Mouse (Mus musculus): ENCODE results near the gene Nat9. TPM values are rescaled to one million over a fixed set of nuclear protein-coding genes. Genes with fewer than 3 reads are reported as not detected.
A peak's percentile ranks its signal among the peaks of the same experiment; 100 is the strongest.

The Nat9 gene
- 19.1 and 19.9 TPM in 2 replicates for polyA plus RNA-seq (2014; fragmentation: Nextera tagmentation; extraction: Ambion mirVana)

DNA sequence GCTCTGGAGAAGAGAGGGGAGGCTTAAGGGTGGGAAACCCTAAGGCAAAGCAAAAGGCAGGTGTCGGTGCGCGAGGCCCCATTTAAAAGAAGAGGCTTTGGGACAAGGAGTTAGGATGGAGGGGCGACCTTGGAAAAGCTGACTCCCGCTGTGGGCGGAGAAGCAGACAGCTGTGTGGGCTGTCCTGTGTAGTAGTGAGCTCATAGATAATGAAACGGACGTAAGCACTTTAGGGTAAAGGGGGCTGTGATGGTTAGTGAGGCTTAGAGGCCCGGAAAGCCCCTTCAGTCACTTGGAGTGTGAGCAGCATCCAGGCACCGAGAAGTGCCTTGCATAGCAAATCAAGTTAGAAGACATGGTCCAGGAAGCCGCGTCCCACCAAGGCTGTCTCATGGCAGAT is at the start of gene Nat9:
Nat9 (minus strand) TSS at position 167 of the 400 bp plus-strand sequence.
- peak within 1 kb of the TSS; percentile 72 for H3K9ac ChIP-seq (replicated peaks; ENCODE audit: low read depth, low read length)
- H3K36me3 ChIP-seq (ENCODE audit: control insufficient read depth, insufficient read depth, low read length), result no peaks in the 10 kb centered on the region
- H3K4me3 ChIP-seq (ENCODE audit: low read depth, low read length), result peak within 1 kb of the TSS; percentile 60
- peak within 1 kb of the TSS; percentile 95 for H3K4me2 ChIP-seq (ENCODE audit: low read depth, low read length)
- peak within 1 kb of the TSS; percentile 81 for H3K27ac ChIP-seq (ENCODE audit: low read depth, low read length)
- peak; percentile 47 for ATAC-seq (ENCODE audit: low read depth)
- 10% methylated on average over 12 of the region's 12 CpGs for WGBS
- no peaks in the 10 kb centered on the region for H3K27me3 ChIP-seq (ENCODE audit: control insufficient read depth, insufficient read depth, low read length)
- no peaks in the 10 kb centered on the region for H3K9me3 ChIP-seq (ENCODE audit: control insufficient read depth, low read length)
- peaks cover 10% of the 10 kb centered on the region for H3K4me1 ChIP-seq (ENCODE audit: control insufficient read depth, insufficient read depth, low read length)

DNA sequence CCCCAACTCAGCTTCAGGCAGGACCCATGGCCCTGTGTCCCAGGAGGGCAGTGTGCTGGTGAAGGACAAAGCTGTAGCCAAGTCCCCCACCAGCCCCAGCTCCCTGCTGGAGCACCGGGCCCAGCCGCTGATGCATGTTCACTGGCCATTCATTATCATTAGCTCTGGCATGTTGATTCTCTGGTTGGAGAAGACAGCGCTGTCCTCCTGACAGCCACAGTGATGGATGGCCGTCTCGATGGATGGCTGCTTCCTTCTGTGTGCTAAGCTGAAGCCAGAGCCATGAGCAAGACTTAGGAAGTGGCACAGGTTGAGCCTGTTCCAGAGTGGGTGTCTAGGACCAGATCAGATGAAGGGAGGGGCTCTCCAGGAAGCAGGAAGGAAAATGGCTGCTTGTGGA is 48.9 kb upstream of the Nat9 start:
- Histone ChIP-seq H3K27me3 (ENCODE audit: control insufficient read depth, insufficient read depth, low read length) (no peaks in the 10 kb centered on the region), H3K36me3 (ENCODE audit: control insufficient read depth, insufficient read depth, low read length) (no peaks in the 10 kb centered on the region), H3K4me1 (ENCODE audit: control insufficient read depth, insufficient read depth, low read length) (peaks cover 45% of the 10 kb centered on the region), H3K27ac (ENCODE audit: low read depth, low read length) (peak overlapping the region; percentile 44), H3K4me2 (ENCODE audit: low read depth, low read length) (no peak overlapping the region), H3K9me3 (ENCODE audit: control insufficient read depth, low read length) (no peaks in the 10 kb centered on the region), H3K9ac (replicated peaks; ENCODE audit: low read depth, low read length) (no peak overlapping the region), H3K4me3 (ENCODE audit: low read depth, low read length) (no peak overlapping the region)
- peak; percentile 39; the same call in 1 of the 2 replicates for ATAC-seq (ENCODE audit: low read depth)
- WGBS, result 4% methylated on average over 5 of the region's 5 CpGs

DNA sequence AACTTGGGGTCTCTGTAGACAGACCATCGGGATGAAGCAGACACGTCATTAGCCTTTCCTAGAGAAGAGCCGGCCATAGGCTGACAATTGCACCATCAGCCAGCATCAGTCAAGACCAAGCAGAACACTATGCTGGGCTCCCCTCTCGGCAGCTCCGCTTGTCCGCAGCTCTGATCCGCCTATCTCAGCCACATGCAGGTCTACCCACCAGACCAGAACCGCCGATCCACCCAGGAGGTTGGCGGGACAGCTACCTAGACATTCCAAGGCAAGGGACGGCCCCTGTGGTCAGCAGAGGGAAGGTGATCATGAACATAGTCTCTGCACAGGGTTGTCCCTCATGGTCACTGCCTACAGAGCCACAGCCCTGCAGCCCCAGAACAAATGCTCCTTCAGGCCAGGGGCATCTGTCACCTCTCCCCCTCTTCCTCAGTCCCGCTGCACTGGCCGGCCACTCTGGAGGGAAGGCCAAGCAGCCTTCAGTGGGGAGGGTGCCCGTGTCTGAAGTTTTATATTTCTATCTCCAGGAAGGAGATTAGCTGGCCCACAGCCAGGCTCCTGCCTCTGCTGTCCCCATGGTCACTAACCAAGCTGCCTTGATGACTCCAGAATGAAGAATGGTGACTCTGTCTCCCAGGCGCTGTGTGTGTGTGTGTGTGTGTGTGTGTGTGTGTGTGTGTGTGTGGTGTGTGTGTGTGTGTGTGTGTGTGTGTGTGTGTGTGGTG is 46.8 kb upstream of the Nat9 start:
- no peak overlapping the region for H3K4me2 ChIP-seq (ENCODE audit: low read depth, low read length)
- peaks cover 46% of the 10 kb centered on the region for H3K4me1 ChIP-seq (ENCODE audit: control insufficient read depth, insufficient read depth, low read length)
- H3K4me3 ChIP-seq (ENCODE audit: low read depth, low read length), result no peak overlapping the region
- H3K9me3 ChIP-seq (ENCODE audit: control insufficient read depth, low read length), result no peaks in the 10 kb centered on the region
- no peaks in the 10 kb centered on the region for H3K36me3 ChIP-seq (ENCODE audit: control insufficient read depth, insufficient read depth, low read length)
- WGBS, result 81% methylated on average over 14 of the region's 15 CpGs
- H3K27me3 ChIP-seq (ENCODE audit: control insufficient read depth, insufficient read depth, low read length), result no peaks in the 10 kb centered on the region
- H3K9ac ChIP-seq (replicated peaks; ENCODE audit: low read depth, low read length), result no peak overlapping the region
- no peak for ATAC-seq (ENCODE audit: low read depth)
- no peak overlapping the region for H3K27ac ChIP-seq (ENCODE audit: low read depth, low read length)

DNA sequence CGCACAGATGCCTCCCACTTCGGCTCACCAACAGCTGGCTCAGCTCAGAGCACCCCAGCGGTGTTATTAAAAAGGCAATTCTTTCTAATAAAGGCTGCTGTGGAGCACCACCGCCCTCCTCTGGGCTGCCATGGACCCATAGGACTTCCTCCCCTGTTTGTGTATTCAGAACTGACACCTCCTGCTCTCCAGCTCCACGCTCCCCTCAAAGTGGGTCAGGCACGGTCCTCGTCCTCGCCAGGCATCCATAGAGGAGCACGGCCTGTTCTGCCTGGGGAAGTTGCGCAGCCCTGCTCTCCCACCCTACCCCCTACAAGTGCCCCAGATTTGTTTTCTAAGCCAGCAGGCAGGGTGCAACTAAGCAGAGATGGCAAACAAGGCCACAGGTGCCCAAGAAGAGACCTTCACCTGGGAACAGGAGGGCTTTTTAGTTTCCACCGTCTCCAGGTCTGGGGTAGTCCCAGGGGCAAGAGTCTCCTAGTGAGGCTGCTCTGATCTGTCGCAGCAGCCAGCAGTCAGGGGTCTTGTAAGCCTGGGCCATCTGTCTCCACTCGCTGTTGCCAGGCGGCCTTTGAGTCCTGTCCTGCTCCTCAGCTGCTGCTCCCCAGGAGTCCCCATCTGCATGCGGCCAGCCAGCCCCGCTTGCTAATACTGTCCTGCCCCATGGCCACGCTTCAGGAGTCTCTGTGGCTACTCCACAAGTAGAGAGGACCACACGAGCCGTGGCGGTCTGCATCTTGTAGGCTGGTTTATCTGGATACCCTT is 46.0 kb upstream of the Nat9 start:
- Histone ChIP-seq H3K4me2 (ENCODE audit: low read depth, low read length) (no peak overlapping the region), H3K9ac (replicated peaks; ENCODE audit: low read depth, low read length) (no peak overlapping the region), H3K27me3 (ENCODE audit: control insufficient read depth, insufficient read depth, low read length) (no peaks in the 10 kb centered on the region), H3K4me1 (ENCODE audit: control insufficient read depth, insufficient read depth, low read length) (peaks cover 46% of the 10 kb centered on the region), H3K27ac (ENCODE audit: low read depth, low read length) (no peak overlapping the region), H3K9me3 (ENCODE audit: control insufficient read depth, low read length) (no peaks in the 10 kb centered on the region), H3K36me3 (ENCODE audit: control insufficient read depth, insufficient read depth, low read length) (no peaks in the 10 kb centered on the region), H3K4me3 (ENCODE audit: low read depth, low read length) (no peak overlapping the region)
- 33% methylated on average over 20 of the region's 20 CpGs for WGBS
- no peak for ATAC-seq (ENCODE audit: low read depth)

DNA sequence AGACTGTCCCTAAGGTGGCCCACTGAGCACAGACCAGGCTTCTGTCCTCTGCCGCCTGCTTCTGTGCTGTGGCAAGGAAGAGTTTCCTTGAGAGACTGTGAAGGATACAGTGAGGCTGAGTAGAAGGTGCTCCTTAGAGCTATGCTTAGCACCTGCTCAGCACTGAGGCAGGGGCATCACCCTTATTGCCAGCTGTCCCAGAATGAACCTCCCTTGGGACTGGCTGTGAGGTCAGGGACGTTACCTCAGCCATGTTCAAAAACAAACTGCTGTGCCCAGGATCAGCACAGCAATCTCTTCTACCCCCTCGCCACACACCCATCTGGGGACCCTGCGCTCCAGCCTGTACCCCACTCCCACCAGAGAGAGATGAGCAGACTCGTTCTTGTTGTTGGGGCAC is 45.2 kb upstream of the Nat9 start:
- Histone ChIP-seq H3K4me3 (ENCODE audit: low read depth, low read length) (no peak overlapping the region), H3K27me3 (ENCODE audit: control insufficient read depth, insufficient read depth, low read length) (no peaks in the 10 kb centered on the region), H3K4me1 (ENCODE audit: control insufficient read depth, insufficient read depth, low read length) (peaks cover 47% of the 10 kb centered on the region), H3K4me2 (ENCODE audit: low read depth, low read length) (no peak overlapping the region), H3K27ac (ENCODE audit: low read depth, low read length) (no peak overlapping the region), H3K9ac (replicated peaks; ENCODE audit: low read depth, low read length) (no peak overlapping the region), H3K9me3 (ENCODE audit: control insufficient read depth, low read length) (no peaks in the 10 kb centered on the region), H3K36me3 (ENCODE audit: control insufficient read depth, insufficient read depth, low read length) (no peaks in the 10 kb centered on the region)
- 80% methylated on average over 5 of the region's 5 CpGs for WGBS
- ATAC-seq (ENCODE audit: low read depth), result no peak

DNA sequence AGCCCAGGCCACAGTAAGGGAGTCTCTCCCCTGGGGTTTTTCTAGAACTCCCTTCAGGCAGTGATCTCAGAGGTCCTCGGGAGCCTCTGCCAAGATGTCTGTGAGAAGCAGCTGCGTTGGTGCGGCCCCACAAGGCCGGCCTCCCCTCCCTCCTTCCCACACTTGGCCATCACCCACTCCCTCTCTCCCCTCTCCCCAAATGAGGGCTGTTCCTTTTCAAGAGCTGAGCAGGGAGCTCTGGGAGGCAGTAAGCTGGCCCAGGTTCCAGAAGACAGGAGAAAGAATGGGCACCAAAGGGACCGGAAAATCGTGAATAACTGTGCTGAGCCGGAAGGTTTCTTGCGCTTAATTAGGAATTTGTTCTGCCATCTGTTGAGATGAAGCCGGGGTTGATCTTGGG is 44.3 kb upstream of the Nat9 start:
- no peak overlapping the region for H3K27ac ChIP-seq (ENCODE audit: low read depth, low read length)
- H3K9me3 ChIP-seq (ENCODE audit: control insufficient read depth, low read length), result no peaks in the 10 kb centered on the region
- ATAC-seq (ENCODE audit: low read depth), result no peak
- WGBS, result 23% methylated on average over 9 of the region's 9 CpGs
- H3K4me1 ChIP-seq (ENCODE audit: control insufficient read depth, insufficient read depth, low read length), result peaks cover 52% of the 10 kb centered on the region
- H3K4me2 ChIP-seq (ENCODE audit: low read depth, low read length), result no peak overlapping the region
- H3K36me3 ChIP-seq (ENCODE audit: control insufficient read depth, insufficient read depth, low read length), result no peaks in the 10 kb centered on the region
- H3K4me3 ChIP-seq (ENCODE audit: low read depth, low read length), result no peak overlapping the region
- no peaks in the 10 kb centered on the region for H3K27me3 ChIP-seq (ENCODE audit: control insufficient read depth, insufficient read depth, low read length)
- H3K9ac ChIP-seq (replicated peaks; ENCODE audit: low read depth, low read length), result no peak overlapping the region

DNA sequence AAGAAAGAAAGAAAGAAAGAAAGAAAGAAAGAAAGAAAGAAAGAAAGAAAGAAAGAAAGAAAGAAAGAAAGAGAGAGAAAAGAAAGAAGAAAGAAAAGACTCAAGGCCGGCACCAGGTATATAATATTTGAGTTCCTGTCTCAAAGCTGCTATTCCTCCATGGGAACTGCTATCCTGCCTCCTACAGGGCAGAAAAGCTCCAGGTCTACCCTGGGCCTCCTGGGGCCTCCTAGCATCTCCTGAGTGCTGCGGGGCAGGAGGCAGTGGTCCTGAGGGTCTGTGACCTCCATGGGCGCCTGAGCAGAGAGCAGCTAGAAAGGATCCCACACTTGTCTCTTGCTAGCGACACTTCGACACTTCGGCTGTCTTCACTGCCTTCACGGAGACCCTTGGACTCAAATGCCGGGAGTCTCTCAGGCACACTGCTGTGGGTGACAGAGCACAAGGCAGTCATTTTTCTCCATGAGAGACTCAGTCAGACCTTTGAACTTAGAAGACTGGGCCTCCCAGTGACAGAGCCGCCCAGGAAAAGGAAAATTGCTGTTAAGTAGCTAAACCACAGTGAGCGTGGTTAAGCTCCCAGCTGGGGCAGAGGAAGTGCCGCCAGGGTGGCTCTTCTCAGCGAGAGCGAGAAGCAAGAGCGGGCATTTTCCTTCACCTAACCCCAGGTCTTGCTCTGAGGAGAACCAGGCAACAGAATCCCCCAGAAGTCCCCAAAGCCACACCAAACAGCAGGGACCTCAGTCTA is 43.7 kb upstream of the Nat9 start:
- H3K9me3 ChIP-seq (ENCODE audit: control insufficient read depth, low read length), result no peaks in the 10 kb centered on the region
- H3K27me3 ChIP-seq (ENCODE audit: control insufficient read depth, insufficient read depth, low read length), result no peaks in the 10 kb centered on the region
- no peak overlapping the region for H3K4me2 ChIP-seq (ENCODE audit: low read depth, low read length)
- no peak overlapping the region for H3K27ac ChIP-seq (ENCODE audit: low read depth, low read length)
- H3K36me3 ChIP-seq (ENCODE audit: control insufficient read depth, insufficient read depth, low read length), result no peaks in the 10 kb centered on the region
- 54% methylated on average over 14 of the region's 14 CpGs for WGBS
- H3K4me1 ChIP-seq (ENCODE audit: control insufficient read depth, insufficient read depth, low read length), result peaks cover 50% of the 10 kb centered on the region
- no peak for ATAC-seq (ENCODE audit: low read depth)
- H3K9ac ChIP-seq (replicated peaks; ENCODE audit: low read depth, low read length), result no peak overlapping the region
- H3K4me3 ChIP-seq (ENCODE audit: low read depth, low read length), result no peak overlapping the region

DNA sequence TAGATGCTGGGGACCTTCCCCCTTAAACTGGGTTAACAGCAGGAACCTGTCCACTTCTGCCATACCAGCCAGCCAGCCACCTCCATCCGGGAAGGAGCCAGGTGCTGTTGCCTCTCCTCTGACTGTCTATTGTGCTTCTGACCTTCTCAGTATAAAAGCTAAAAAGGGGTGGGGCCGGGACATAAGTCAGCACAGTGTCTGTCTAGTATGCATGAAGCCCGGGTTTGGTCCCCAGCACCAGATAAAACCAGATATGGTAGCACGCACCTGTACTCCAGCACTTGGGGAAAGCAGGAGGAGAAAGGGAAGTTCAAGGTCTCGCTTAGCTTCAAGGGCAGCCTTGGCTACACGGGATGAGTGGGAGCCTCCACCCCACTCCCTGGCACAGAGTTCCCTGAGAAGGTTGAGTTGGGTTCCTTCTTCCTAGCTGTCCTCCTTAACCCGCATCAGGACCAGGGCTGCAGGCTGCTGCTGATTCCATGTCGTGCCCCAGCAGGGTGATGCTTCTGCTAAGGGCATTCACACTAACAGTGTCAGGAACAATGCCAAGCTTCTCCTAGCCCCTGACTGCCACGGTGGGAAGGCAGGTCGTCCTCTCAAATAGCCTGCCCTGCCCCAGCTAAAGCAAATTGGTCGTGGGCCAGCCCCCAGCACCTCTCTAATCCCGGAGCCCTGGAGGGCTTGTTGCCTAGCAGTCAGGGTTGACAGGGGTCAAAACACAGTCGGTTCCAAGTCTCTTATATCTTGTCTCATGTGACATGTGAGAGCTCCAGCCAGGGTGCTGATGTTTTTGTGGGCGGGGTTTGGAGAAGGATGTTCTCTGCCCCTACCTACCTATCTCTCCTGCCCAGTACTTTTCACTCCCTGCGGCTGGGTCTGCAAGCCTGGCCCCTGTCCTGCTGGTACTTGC is 41.6 kb upstream of the Nat9 start:
- no peak overlapping the region for H3K4me3 ChIP-seq (ENCODE audit: low read depth, low read length)
- peaks cover 41% of the 10 kb centered on the region for H3K4me1 ChIP-seq (ENCODE audit: control insufficient read depth, insufficient read depth, low read length)
- H3K4me2 ChIP-seq (ENCODE audit: low read depth, low read length), result no peak overlapping the region
- WGBS, result 46% methylated on average over 15 of the region's 15 CpGs
- no peak for ATAC-seq (ENCODE audit: low read depth)
- H3K9ac ChIP-seq (replicated peaks; ENCODE audit: low read depth, low read length), result no peak overlapping the region
- no peaks in the 10 kb centered on the region for H3K9me3 ChIP-seq (ENCODE audit: control insufficient read depth, low read length)
- H3K36me3 ChIP-seq (ENCODE audit: control insufficient read depth, insufficient read depth, low read length), result no peaks in the 10 kb centered on the region
- no peak overlapping the region for H3K27ac ChIP-seq (ENCODE audit: low read depth, low read length)
- H3K27me3 ChIP-seq (ENCODE audit: control insufficient read depth, insufficient read depth, low read length), result no peaks in the 10 kb centered on the region; the same call in 1 of the 2 replicates
